Comparison of ENCODE assay signal across 9 mouse cellular contexts in the genomic region with DNA sequence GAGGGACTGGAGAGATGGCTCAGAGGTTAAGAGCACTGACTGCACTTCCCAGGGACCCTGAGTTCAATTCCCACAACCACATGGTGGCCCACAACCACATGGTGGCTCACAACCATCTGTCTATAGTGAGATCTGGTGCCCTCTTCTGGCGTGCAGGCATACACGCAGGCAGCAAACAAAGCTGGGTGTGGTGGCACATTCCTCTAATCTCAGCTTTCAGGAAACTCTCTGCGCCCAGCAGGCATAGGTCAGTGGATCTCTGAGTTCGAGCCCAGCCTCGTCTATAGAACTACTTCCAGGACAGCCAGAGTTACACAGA. TPM values are rescaled to one million over a fixed set of nuclear protein-coding genes. Genes with fewer than 3 reads are reported as not detected.
DNase-seq lines count a peak whose midpoint lies in the region; ATAC-seq and TF ChIP-seq lines count a peak whose summit lies in the region.
"Had no signal": no experiment of that assay in that cellular context is flagged by ENCODE, and none has a peak within 500 bp of the region (broad histone marks: within the 10 kb centered on the region; RNA-seq: fewer than 3 reads in every experiment).

No protein-coding gene starts in this region.

- no peak overlapping the region for H3K9ac ChIP-seq in liver, postnatal 0 days (replicated peaks)
- H3K9ac ChIP-seq: liver, embryonic 15.5 days had no signal

- peak overlapping the region; percentile 44; the same call in 1 of the 2 replicates for H3K27ac ChIP-seq in gastrocnemius, adult 2 months
- H3K27ac ChIP-seq in liver, postnatal 0 days (ENCODE audit: low read depth): no peak overlapping the region
- H3K27ac ChIP-seq in small intestine, adult 2 months (ENCODE audit: insufficient read depth, low read depth, low read length): no peak overlapping the region
- H3K27ac ChIP-seq: liver, embryonic 15.5 days had no signal

- no peaks in the 10 kb centered on the region for H3K36me3 ChIP-seq in C2C12 (ENCODE audit: control insufficient read depth, insufficient read depth)
- H3K36me3 ChIP-seq in liver, postnatal 0 days (replicated peaks; ENCODE audit: insufficient read depth, low read length): no peaks in the 10 kb centered on the region
- no peaks in the 10 kb centered on the region for H3K36me3 ChIP-seq in small intestine, adult 2 months (ENCODE audit: control insufficient read depth, insufficient read depth, low read length)
- H3K36me3 ChIP-seq: liver, embryonic 15.5 days had no signal

- 23% methylated on average over 5 of the region's 5 CpGs for WGBS in liver, postnatal 0 days (ENCODE audit: insufficient replicate concordance)
- WGBS in small intestine, adult 2 months: 8% methylated on average over 5 of the region's 5 CpGs

- TF ChIP-seq POLR2A in small intestine, adult 2 months (IDR thresholded peaks at IDR 0.05; ENCODE audit: low read depth, low read length): no peak

- peaks cover 60% of the 10 kb centered on the region for H3K79me3 ChIP-seq in C2C12 (ENCODE audit: low read depth)

- peaks cover 92% of the 10 kb centered on the region for H3K79me2 ChIP-seq in C2C12 (ENCODE audit: control insufficient read depth, insufficient read depth)

- no peak for TF ChIP-seq EP300 in liver, postnatal 0 days (IDR thresholded peaks at IDR 0.05; ENCODE audit: low read depth)

- DNase-seq in gastrocnemius, adult 2 months: peak; percentile 65
- no peak for DNase-seq in gastrocnemius, postnatal 4 days (ENCODE audit: low spot score in 2 of 2)
- peak; percentile 57 for DNase-seq in adrenal gland, postnatal 25 days
- peak; percentile 70 for DNase-seq in liver, postnatal 0 days
- DNase-seq in frontal cortex, postnatal 14 days (ENCODE audit: low spot score in 2 of 2): no peak

- no peak overlapping the region for H3K4me3 ChIP-seq in gastrocnemius, adult 2 months
- H3K4me3 ChIP-seq in C2C12 (ENCODE audit: insufficient read depth, poor library complexity, severe bottlenecking): no peak overlapping the region
- H3K4me3 ChIP-seq in liver, postnatal 0 days (ENCODE audit: low read depth, low read length): no peak overlapping the region
- no peak overlapping the region for H3K4me3 ChIP-seq in small intestine, adult 2 months (ENCODE audit: low read depth, low read length)
- H3K4me3 ChIP-seq: liver, embryonic 15.5 days had no signal

- no peak overlapping the region for H3K4me2 ChIP-seq in liver, postnatal 0 days (ENCODE audit: low read depth, low read length)
- H3K4me2 ChIP-seq: liver, embryonic 15.5 days had no signal

- H3K4me1 ChIP-seq in liver, postnatal 0 days (ENCODE audit: insufficient read depth): peaks cover 8% of the 10 kb centered on the region; the same call in 1 of the 2 replicates
- no peaks in the 10 kb centered on the region for H3K4me1 ChIP-seq in small intestine, adult 2 months (ENCODE audit: control insufficient read depth, insufficient read depth, insufficient read length, low read length)

- peak; percentile 80 for TF ChIP-seq CTCF in gastrocnemius, adult 2 months (IDR thresholded peaks at IDR 0.05)
- TF ChIP-seq CTCF in C2C12 (IDR thresholded peaks at IDR 0.05; ENCODE audit: control insufficient read depth, insufficient read depth, insufficient read length): peak; percentile 78
- peak; percentile 89 for TF ChIP-seq CTCF in liver, postnatal 0 days (IDR thresholded peaks at IDR 0.05; ENCODE audit: low read depth)
- TF ChIP-seq CTCF in small intestine, adult 2 months (IDR thresholded peaks at IDR 0.05; ENCODE audit: extremely low read depth, insufficient read length, insufficient replicate concordance, low read depth, low read length): peak; percentile 70; the same call in 1 of the 2 replicates

- H3K9me3 ChIP-seq in liver, postnatal 0 days (ENCODE audit: low read length): no peaks in the 10 kb centered on the region
- H3K9me3 ChIP-seq: liver, embryonic 15.5 days had no signal

- ATAC-seq in granulocyte monocyte progenitor cell, adult 5-6 weeks (replicated peaks; ENCODE audit: poor library complexity, severe bottlenecking): peak; percentile 80
- ATAC-seq in liver, postnatal 0 days: peak; percentile 49

- H3ac ChIP-seq in C2C12 (ENCODE audit: control insufficient read depth, insufficient read length, low read depth): no peak overlapping the region

- H3K27me3 ChIP-seq in C2C12 (ENCODE audit: control insufficient read depth, insufficient read depth, insufficient read length): no peaks in the 10 kb centered on the region
- H3K27me3 ChIP-seq in liver, postnatal 0 days (ENCODE audit: insufficient read depth, low read length): no peaks in the 10 kb centered on the region
- H3K27me3 ChIP-seq in small intestine, adult 2 months (ENCODE audit: control insufficient read depth, insufficient read depth, low read length): no peaks in the 10 kb centered on the region
- H3K27me3 ChIP-seq: liver, embryonic 15.5 days had no signal

- intact Hi-C loops in gastrocnemius, adult 2 months (cut with DNase I): loop anchor here (2.0 kb wide), 1 partner anchor 83 kb away; no protein-coding TSS in a partner anchor

TF ChIP-seq in C2C12, 6 proteins besides CTCF, POLR2A, EP300 and RAD21:
- TF ChIP-seq MAX (IDR thresholded peaks at IDR 0.05) (peak; percentile 92), FOSL1 (IDR thresholded peaks at IDR 0.05; ENCODE audit: insufficient read depth, low read length, poor library complexity, severe bottlenecking) (no peak), USF1 (IDR thresholded peaks at IDR 0.05; ENCODE audit: low read depth) (peak; percentile 76), MYOD1 (IDR thresholded peaks at IDR 0.05; ENCODE audit: control insufficient read depth, insufficient read length, low read depth) (no peak), CEBPB (IDR thresholded peaks at IDR 0.05; ENCODE audit: low read depth) (no peak), MYOG (IDR thresholded peaks at IDR 0.05; ENCODE audit: control insufficient read depth, extremely low read depth, insufficient read length) (no peak)

RNA-seq across cellular contexts. Expression of a gene that starts 5.5 kb away (rescaled TPM):
- total RNA-seq in gastrocnemius, adult 2 months (2021): 10 to 100 TPM in 1 of 2 experiments, 1 to 10 TPM in 1; 8.1 to 11.0 TPM
- 10 to 100 TPM; 11.7 to 12.3 TPM for total RNA-seq in gastrocnemius, postnatal 4 days (2021)
- 14.0 TPM for polyA plus RNA-seq in C2C12 (2012; fragmentation: generic; extraction: Trizol)
- total RNA-seq in adrenal gland, postnatal 25 days (2021): 19.2 and 21.4 TPM in 2 replicates
- total RNA-seq in granulocyte monocyte progenitor cell, adult 5-6 weeks (2014; fragmentation: Nextera tagmentation): 6.8 and 9.4 TPM in 2 replicates
- 4.8 and 5.3 TPM in 2 replicates for total RNA-seq in granulocyte monocyte progenitor cell, adult 5-6 weeks (2017)
- polyA plus RNA-seq in liver, postnatal 0 days (2015; fragmentation: Nextera tagmentation; extraction: Ambion mirVana): 19.7 and 20.4 TPM in 2 replicates
- 81.7 and 172 TPM in 2 replicates for polyA plus RNA-seq in small intestine, adult 2 months (2012; rRNA removed)

RNA-seq across cellular contexts. Expression of a gene that starts 5.7 kb away (rescaled TPM):
- total RNA-seq in gastrocnemius, adult 2 months (2021): 10 to 100 TPM; 30.2 to 32.9 TPM
- 10 to 100 TPM; 47.3 to 48.3 TPM for total RNA-seq in gastrocnemius, postnatal 4 days (2021)
- polyA plus RNA-seq in C2C12 (2012; fragmentation: generic; extraction: Trizol): 66.6 TPM
- 46.5 and 67.2 TPM in 2 replicates for total RNA-seq in adrenal gland, postnatal 25 days (2021)
- total RNA-seq in granulocyte monocyte progenitor cell, adult 5-6 weeks (2014; fragmentation: Nextera tagmentation): 42.2 and 57.2 TPM in 2 replicates
- total RNA-seq in granulocyte monocyte progenitor cell, adult 5-6 weeks (2017): 49.4 and 63.1 TPM in 2 replicates
- polyA plus RNA-seq in liver, postnatal 0 days (2015; fragmentation: Nextera tagmentation; extraction: Ambion mirVana): 22.2 and 22.6 TPM in 2 replicates
- 39.3 and 92.7 TPM in 2 replicates for polyA plus RNA-seq in small intestine, adult 2 months (2012; rRNA removed)

RNA-seq across cellular contexts. Expression of a gene that starts 15.3 kb away (rescaled TPM):
- 10 to 100 TPM; 12.8 to 16.1 TPM for total RNA-seq in gastrocnemius, adult 2 months (2021)
- total RNA-seq in gastrocnemius, postnatal 4 days (2021): 10 to 100 TPM; 63.9 to 65.2 TPM
- polyA plus RNA-seq in C2C12 (2012; fragmentation: generic; extraction: Trizol): 14.2 TPM
- total RNA-seq in adrenal gland, postnatal 25 days (2021): 71.1 and 78.5 TPM in 2 replicates
- 21.1 and 29.6 TPM in 2 replicates for total RNA-seq in granulocyte monocyte progenitor cell, adult 5-6 weeks (2014; fragmentation: Nextera tagmentation)
- total RNA-seq in granulocyte monocyte progenitor cell, adult 5-6 weeks (2017): 1.7 and 4.1 TPM in 2 replicates
- polyA plus RNA-seq in liver, postnatal 0 days (2015; fragmentation: Nextera tagmentation; extraction: Ambion mirVana): 1.6 and 1.7 TPM in 2 replicates
- 8.1 and 13.2 TPM in 2 replicates for polyA plus RNA-seq in small intestine, adult 2 months (2012; rRNA removed)

RNA-seq across cellular contexts. Expression of a gene that starts 24.1 kb away (rescaled TPM):
- total RNA-seq in gastrocnemius, adult 2 months (2021): 10 to 100 TPM in 1 of 2 experiments, 1 to 10 TPM in 1; 7.2 to 20.2 TPM
- 100 to 1,000 TPM; 172 to 192 TPM for total RNA-seq in gastrocnemius, postnatal 4 days (2021)
- polyA plus RNA-seq in C2C12 (2012; fragmentation: generic; extraction: Trizol): 166 TPM
- 27.7 and 33.5 TPM in 2 replicates for total RNA-seq in adrenal gland, postnatal 25 days (2021)
- 2.2 and 11.6 TPM in 2 replicates for total RNA-seq in granulocyte monocyte progenitor cell, adult 5-6 weeks (2014; fragmentation: Nextera tagmentation)
- 4.1 and 7.0 TPM in 2 replicates for total RNA-seq in granulocyte monocyte progenitor cell, adult 5-6 weeks (2017)
- 17.1 and 17.9 TPM in 2 replicates for polyA plus RNA-seq in liver, postnatal 0 days (2015; fragmentation: Nextera tagmentation; extraction: Ambion mirVana)
- 40.0 and 49.9 TPM in 2 replicates for polyA plus RNA-seq in small intestine, adult 2 months (2012; rRNA removed)

RNA-seq across cellular contexts. Expression of a gene that starts 35.7 kb away (rescaled TPM):
- total RNA-seq in gastrocnemius, adult 2 months (2021): 10 to 100 TPM; 33.6 to 38.5 TPM
- 10 to 100 TPM; 84.6 to 87.3 TPM for total RNA-seq in gastrocnemius, postnatal 4 days (2021)
- 30.7 TPM for polyA plus RNA-seq in C2C12 (2012; fragmentation: generic; extraction: Trizol)
- total RNA-seq in adrenal gland, postnatal 25 days (2021): 88.4 and 96.1 TPM in 2 replicates
- 2.1 and 3.8 TPM in 2 replicates for total RNA-seq in granulocyte monocyte progenitor cell, adult 5-6 weeks (2014; fragmentation: Nextera tagmentation)
- total RNA-seq in granulocyte monocyte progenitor cell, adult 5-6 weeks (2017): 2.7 and 3.6 TPM in 2 replicates
- 150 and 154 TPM in 2 replicates for polyA plus RNA-seq in liver, postnatal 0 days (2015; fragmentation: Nextera tagmentation; extraction: Ambion mirVana)
- 47.9 and 78.3 TPM in 2 replicates for polyA plus RNA-seq in small intestine, adult 2 months (2012; rRNA removed)

Comparison
In these comparisons a context has a peak if more than half of its experiments do, and no peak if none do; other contexts are left out.
1. DNase-seq: peak in gastrocnemius, adult 2 months (single experiment), adrenal gland, postnatal 25 days (single experiment) and liver, postnatal 0 days (single experiment); none in gastrocnemius, postnatal 4 days (0 of 2) and frontal cortex, postnatal 14 days (0 of 2).
2. Peak in every context shown above with its lines, with median percentiles within 50 percentile points of each other: CTCF ChIP-seq.